Mouse (Mus musculus): ENCODE results near the gene Ammecr1.

GRCm38 (mm10) chrX:142833164-142833796, 133.2 kb downstream of the Ammecr1 start:
- no peak for TF ChIP-seq CTCF (IDR thresholded peaks at IDR 0.05; ENCODE audit: extremely low read depth, insufficient read depth, low read length)
- TF ChIP-seq POLR2A (IDR thresholded peaks at IDR 0.05; ENCODE audit: extremely low read depth, insufficient read depth, low read length): no peak
